Mouse (Mus musculus) intestine, embryonic 16.5 days (tissue): ENCODE measurements around the gene Wasf1. TPM values are rescaled to one million over a fixed set of nuclear protein-coding genes. Genes with fewer than 3 reads are reported as not detected.

Source experiments
- polyA plus RNA-seq: library from polyadenylated mRNA; unstranded; fragments of >200 nt; fragmentation: Nextera tagmentation; extraction: Ambion mirVana; gene quantifications from 2 replicates; pipeline ENCODE4 v1.2.1, GENCODE M21; 2015

Gene Wasf1
- polyA plus RNA-seq, 1 experiment from 2014 or later: 10.4 TPM

Other genes with a start within 250 kb of the Wasf1 start
- 3.0 and 3.2 TPM in 2 replicates for gene Mettl24, start 200.2 kb upstream of the Wasf1 start, polyA plus RNA-seq
- gene Cdc40, start 164 bp upstream of the Wasf1 start, polyA plus RNA-seq: 25.1 and 26.3 TPM in 2 replicates
- gene Gpr6, start 188.8 kb downstream of the Wasf1 start, polyA plus RNA-seq: not detected in 2 replicates